Mouse (Mus musculus): ENCODE data around the gene Il20.

- no peak for TF ChIP-seq POLR2A (IDR thresholded peaks at IDR 0.05; ENCODE audit: low read depth, low read length)
- TF ChIP-seq CTCF (conservative IDR thresholded peaks at IDR 0.05; ENCODE audit: insufficient read depth, insufficient read length, low read depth, low read length) = no peak
These were observed 30.6 kb upstream of the Il20 start for GRCm38 (mm10) chr1:130941801-130942200.

All from kidney, adult 2 months (tissue).